Mouse (Mus musculus) splenic B cell, adult 2 months (primary cell): ENCODE measurements at regions not wholly inside any gene's neighbourhood (a gene's known extent, or its start where the extent isn't known, plus 50 kb on each side); places are given as distances from the start of the nearest gene placed in this dataset.

Experiments used
- DNase-seq: peaks from one replicate; pipeline ENCODE4 v3.0.0-alpha.2; 2011; ENCODE audit warnings: low read depth, low spot score
- H3K27me3 ChIP-seq: 2 replicates; pipeline ENCODE4 v1.6.1; 2012; ENCODE audit warnings: mild to moderate bottlenecking, low read length, moderate library complexity, mixed read lengths; ENCODE audit not compliant: control insufficient read depth, poor library complexity, insufficient read depth, severe bottlenecking
- H3K36me3 ChIP-seq: 2 replicates; pipeline ENCODE4 v1.6.1; 2012; ENCODE audit warnings: mild to moderate bottlenecking, low read length, moderate library complexity, mixed read lengths; ENCODE audit not compliant: control insufficient read depth, poor library complexity, insufficient read depth, severe bottlenecking

DNA sequence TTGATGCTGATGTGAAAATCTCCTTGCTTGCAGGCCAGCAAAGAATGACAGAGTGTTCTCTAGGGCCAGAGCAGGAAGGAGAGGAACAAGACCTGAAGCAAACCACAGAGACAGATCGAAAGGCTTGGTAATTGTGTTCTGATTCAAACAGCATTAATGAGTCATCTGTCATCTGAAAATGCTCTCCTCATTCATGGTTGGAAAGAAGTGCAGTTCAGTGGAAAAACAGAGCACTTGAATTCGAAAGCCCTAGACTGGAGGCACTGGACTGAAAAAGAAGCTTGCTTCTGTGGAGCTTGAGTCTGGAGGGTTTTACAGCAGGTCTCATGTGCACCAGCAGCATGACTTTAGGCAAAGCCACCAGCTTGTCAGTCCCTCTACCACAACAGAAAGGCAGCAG is 374.3 kb upstream of the B430305J03Rik start:
- Histone ChIP-seq H3K27me3 (no peaks in the 10 kb centered on the region), H3K36me3 (no peaks in the 10 kb centered on the region)
- DNase-seq: no peak

DNA sequence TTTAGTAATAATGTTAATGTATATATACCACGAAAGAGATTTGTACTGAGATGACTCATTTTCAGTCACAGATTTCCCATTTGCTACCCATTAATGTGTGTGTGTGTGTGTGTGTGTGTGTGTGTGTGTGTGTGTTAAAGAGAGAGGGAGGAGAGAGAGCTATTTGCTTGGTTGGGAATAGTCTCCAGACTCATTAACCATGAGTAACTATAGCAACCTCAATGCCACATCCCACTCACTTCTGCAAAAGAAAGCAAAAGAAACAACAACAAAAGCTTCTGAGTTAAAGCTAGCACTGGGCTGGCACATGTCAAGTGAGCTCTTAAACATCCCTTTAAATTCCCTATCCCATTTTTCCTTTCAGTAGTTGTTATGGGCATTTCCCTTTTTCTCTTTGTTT is 372.8 kb upstream of the B430305J03Rik start:
- no peak for DNase-seq
- no peaks in the 10 kb centered on the region for H3K27me3 ChIP-seq
- no peaks in the 10 kb centered on the region for H3K36me3 ChIP-seq

- Histone ChIP-seq H3K36me3 (no peaks in the 10 kb centered on the region), H3K27me3 (no peaks in the 10 kb centered on the region)
- DNase-seq: no peak
Observed at GRCm38 (mm10) chr3:61716785-61717184, 351.0 kb upstream of the B430305J03Rik start.

- no peaks in the 10 kb centered on the region for H3K36me3 ChIP-seq
- DNase-seq: no peak
- H3K27me3 ChIP-seq: no peaks in the 10 kb centered on the region
Observed at GRCm38 (mm10) chr3:61687933-61688705, 322.4 kb upstream of the B430305J03Rik start.

- Histone ChIP-seq H3K27me3 (no peaks in the 10 kb centered on the region), H3K36me3 (no peaks in the 10 kb centered on the region)
- peak; percentile 38 for DNase-seq
Observed at GRCm38 (mm10) chr3:61670874-61671273, 305.1 kb upstream of the B430305J03Rik start.

DNA sequence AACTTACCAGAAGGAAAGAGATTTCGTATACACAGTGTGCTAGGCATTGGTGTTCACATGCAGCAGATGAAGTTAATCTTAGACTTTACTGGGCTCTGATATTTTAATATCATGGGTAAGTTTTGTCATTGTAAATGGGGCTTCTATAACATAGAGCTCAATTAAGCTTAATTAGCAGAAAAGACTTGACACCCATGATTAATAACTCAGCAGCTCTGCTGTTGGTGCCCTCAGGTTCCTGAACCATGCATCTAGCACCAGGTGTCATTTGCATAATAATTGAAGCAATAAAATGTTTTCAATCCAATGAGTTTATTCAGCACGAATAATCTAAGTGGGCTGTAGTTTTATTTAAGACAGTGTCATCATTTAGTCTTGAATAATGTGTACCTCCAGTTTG is 290.4 kb upstream of the B430305J03Rik start:
- Histone ChIP-seq H3K27me3 (no peaks in the 10 kb centered on the region), H3K36me3 (no peaks in the 10 kb centered on the region)
- no peak for DNase-seq

- Histone ChIP-seq H3K27me3 (no peaks in the 10 kb centered on the region), H3K36me3 (no peaks in the 10 kb centered on the region)
- no peak for DNase-seq
Observed at GRCm38 (mm10) chr3:61628535-61628934, 262.8 kb upstream of the B430305J03Rik start.

GRCm38 (mm10) chr3:61628099-61628498 is 262.3 kb upstream of the B430305J03Rik start:
- no peaks in the 10 kb centered on the region for H3K27me3 ChIP-seq
- no peak for DNase-seq

GRCm38 (mm10) chr3:61623954-61624487 is 258.3 kb upstream of the B430305J03Rik start:
- Histone ChIP-seq H3K27me3 (no peaks in the 10 kb centered on the region), H3K36me3 (no peaks in the 10 kb centered on the region)
- DNase-seq: no peak

More at GRCm38 (mm10) chr3:61628099-61628498, 262.3 kb upstream of the B430305J03Rik start:
- no peaks in the 10 kb centered on the region for H3K36me3 ChIP-seq

GRCm38 (mm10) chr3:61605469-61605868 is 239.7 kb upstream of the B430305J03Rik start:
- DNase-seq: no peak
- no peaks in the 10 kb centered on the region for H3K27me3 ChIP-seq
- H3K36me3 ChIP-seq: no peaks in the 10 kb centered on the region

GRCm38 (mm10) chr3:61602891-61603290 is 237.1 kb upstream of the B430305J03Rik start:
- no peak for DNase-seq
- no peaks in the 10 kb centered on the region for H3K36me3 ChIP-seq
- H3K27me3 ChIP-seq: no peaks in the 10 kb centered on the region

DNA sequence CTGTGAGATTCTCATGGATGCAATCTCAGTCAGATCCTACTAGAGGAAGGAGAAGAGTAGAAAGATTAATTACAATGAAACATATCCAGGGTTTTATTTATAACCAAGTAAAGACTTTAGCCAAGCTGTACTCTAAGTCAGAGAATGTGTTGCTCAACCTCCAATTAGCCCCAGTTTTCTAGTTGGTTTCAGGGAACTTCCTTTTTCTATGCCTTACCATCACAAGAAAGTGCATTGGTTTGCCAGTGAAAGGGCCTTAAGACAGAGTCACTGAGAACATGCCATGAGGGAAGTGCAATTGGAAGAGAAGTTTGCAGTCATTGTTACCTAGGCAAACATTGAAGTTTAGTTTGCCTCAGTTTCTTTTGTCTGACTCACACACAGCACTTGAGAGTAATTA is 229.8 kb upstream of the B430305J03Rik start:
- no peak for DNase-seq

GRCm38 (mm10) chr3:61592342-61592741 is 226.6 kb upstream of the B430305J03Rik start:
- H3K27me3 ChIP-seq: no peaks in the 10 kb centered on the region
- peak; percentile 6 for DNase-seq
- no peaks in the 10 kb centered on the region for H3K36me3 ChIP-seq

More for the DNA sequence above, 229.8 kb upstream of the B430305J03Rik start:
- no peaks in the 10 kb centered on the region for H3K36me3 ChIP-seq
- no peaks in the 10 kb centered on the region for H3K27me3 ChIP-seq

- Histone ChIP-seq H3K27me3 (no peaks in the 10 kb centered on the region), H3K36me3 (no peaks in the 10 kb centered on the region)
- DNase-seq: no peak
Observed at GRCm38 (mm10) chr3:61583669-61584068, 217.9 kb upstream of the B430305J03Rik start.

- Histone ChIP-seq H3K27me3 (no peaks in the 10 kb centered on the region), H3K36me3 (no peaks in the 10 kb centered on the region)
- no peak for DNase-seq
Observed at GRCm38 (mm10) chr3:61582927-61583326, 217.2 kb upstream of the B430305J03Rik start.
